Mouse (Mus musculus) E14TG2a.4 (cell line): Measurements from ENCODE around the gene Zfp467.

Experiments
- CTCF ChIP-seq: conservative IDR thresholded peaks from 2 replicates; pipeline ENCODE4 v1.5.1; 2014; ENCODE audit warnings: low read length
- POU5F1 ChIP-seq: IDR thresholded peaks from 2 replicates; pipeline ENCODE4 v1.6.1; 2014; ENCODE audit warnings: low read length, borderline replicate concordance

GRCm38 (mm10) chr6:48439654-48440053, 6.0 kb downstream of the Zfp467 start:
- no peak for TF ChIP-seq CTCF
- TF ChIP-seq POU5F1: no peak
